Mouse (Mus musculus) embryo, embryonic 10 days (tissue): ENCODE results near the gene Ikzf2.

Source experiments
- DNase-seq: peaks from one replicate; pipeline ENCODE4 v3.0.0-alpha.2; 2015; ENCODE audit warnings: low spot score

The Ikzf2 gene

DNA sequence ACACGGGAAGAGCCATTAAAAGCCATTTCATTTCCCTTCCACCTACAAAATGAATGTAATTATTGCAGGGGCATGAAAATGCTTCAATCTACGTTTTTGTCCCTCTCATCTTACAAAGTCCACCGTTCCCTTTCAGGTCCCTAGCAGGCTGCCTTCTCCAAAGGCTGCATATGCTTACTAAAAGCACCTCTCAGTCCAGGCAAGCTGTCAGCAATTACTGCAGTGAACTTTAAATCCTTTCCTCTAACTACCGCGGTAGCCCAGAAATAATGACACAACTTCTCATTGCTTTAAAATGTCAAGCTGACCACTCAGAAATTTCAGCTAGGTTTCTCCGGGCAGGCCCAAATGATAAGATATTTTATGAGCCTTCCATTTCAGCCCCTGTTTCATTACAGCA lies 95.2 kb downstream of the Ikzf2 start:
- DNase-seq = peak; percentile 12

DNA sequence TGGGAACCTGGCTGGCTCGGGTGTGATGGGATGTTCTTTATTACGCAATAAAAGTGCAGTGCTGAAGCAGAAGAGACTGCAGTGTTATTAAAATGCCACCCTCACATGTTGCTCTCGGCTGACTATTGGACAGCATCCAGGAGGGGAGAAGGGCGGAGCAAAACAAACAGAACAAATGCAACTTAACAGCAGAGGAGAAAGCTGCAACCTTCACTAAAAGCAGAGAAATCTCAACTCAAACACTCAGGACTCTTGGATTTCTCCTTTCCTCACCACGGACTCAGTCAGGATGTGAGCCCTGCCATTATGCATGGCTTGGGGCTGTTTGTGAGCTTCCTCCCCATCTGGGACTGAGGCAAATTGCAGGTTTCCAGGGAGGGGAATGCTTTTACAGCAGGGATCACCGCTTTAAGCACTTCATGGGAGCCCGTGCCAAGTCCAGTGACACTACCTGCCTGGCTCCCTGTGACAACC lies 95.7 kb downstream of the Ikzf2 start:
- peak; percentile 13 for DNase-seq

DNA sequence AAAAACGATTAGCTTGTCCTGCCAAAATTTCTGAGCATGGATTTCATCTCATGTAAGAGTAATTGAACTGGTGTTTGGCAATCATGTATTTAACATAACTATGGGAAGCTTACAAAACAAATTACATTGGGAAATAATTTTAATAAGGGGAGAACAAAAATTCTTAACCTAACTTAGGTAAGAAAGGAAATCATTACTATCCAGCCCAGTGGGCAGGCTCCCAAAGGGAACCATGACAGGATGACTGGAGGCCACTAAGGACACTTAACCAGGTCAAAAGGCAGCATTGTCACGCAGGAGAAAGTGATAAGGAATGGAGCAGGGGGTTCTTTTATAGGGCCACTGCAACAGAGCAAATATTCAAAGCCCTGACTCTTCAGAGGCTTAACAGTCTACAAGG lies 101.5 kb downstream of the Ikzf2 start:
- no peak for DNase-seq

DNA sequence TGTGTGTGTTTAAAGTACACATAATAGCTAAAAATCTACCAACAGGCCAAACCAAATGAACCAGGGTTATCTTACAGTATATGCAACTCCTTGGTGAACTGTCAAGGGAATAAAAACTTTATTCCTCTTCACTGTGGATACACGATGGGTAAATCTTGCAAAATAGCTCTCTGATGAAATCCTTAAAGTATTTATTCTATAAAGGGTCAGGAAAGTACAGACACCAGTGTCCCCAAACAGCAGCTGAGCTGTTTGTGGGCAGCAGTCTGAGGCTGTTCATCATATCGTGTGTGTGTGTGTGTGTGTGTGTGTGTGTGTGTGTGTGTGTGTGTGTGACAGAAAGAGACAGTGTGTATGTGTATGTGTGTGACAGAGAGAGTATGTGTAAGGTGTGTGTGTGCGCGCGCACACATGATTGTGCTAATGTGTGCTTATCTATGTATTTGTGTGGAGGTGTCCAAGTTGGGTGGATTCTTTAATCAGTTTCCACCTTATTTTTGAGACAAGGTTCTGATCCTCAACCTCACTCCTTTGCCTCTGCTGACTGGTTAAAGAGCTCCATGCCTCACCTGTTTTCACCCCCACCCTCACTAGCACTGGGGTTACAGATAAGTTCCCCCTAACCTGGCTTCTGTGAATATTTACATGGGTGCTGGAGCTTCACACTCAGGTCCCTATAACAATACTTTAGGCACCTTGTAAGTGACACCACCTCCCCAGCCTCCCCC lies 102.9 kb downstream of the Ikzf2 start:
- no peak for DNase-seq

DNA sequence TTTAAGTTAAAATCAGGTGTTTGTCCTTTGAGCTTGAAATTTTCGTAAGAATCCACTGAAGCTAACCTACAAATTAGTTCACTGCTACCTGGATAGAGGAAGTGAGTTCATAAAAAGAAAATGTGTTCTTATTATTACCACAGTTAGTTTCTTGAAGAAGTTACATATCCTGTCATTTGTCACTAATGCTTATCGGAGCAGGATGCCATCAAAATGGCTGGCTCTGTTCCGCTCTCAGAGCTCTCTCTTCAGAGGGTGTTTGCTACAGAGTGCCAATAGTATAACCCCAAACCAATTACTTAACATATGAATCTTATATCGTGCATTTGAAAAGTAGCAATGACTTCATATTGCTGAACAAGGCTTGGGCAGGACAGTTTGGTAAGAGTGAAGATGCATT lies 108.1 kb downstream of the Ikzf2 start:
- no peak for DNase-seq

DNA sequence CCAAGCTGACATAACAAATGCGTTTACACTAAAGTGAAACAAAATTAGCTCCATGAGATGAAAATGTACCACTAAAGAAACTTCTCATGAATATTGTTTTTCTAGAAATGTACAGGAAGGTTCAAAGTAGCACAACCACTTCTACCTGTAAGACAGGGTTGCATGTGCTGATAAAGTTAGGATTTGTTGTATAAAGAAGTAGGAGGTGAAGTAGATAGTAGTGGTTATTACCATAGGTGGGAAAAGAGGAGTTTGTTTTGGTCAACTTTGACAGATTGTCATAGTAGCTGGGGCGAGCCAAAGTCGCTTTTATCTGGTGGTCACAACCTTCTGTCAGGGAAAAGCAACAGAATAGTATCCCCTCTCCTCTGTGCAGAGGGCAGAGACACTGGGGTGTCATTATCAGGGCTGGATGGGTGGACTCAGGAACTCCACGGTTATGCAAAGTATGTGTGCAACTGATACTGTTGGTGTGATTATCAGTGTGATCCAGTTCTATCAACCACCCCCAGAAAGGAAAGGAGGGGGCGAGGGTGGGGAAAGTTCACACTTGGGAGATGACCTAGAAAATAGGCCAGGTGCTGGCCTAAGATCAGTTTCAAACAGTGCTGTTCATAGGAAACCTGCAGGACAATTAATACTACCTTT lies 127.5 kb downstream of the Ikzf2 start:
- no peak for DNase-seq

DNA sequence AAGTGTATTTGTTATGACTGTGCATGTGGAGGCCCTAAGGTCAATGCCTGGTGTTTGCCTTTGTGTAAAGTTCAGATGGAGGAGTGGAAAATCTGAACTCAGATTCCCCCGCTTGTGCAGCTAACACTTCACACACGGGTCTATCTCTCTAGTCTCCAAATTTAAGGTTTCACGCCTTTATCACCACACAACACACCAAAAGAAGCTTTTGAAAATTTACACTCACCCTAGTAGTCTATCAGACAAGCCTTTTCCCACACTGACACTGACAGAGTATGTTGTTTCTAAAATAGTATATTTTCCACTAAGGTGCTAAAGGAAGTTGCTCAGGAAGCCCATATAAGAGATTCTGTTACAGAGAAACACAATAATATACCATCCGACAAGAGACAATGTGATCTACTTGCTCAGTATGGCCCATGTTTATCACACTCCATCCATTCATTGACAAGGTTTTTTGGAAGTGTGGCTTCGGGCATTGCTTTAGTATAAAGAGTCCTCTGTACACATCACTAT lies 131.4 kb downstream of the Ikzf2 start:
- DNase-seq = no peak

DNA sequence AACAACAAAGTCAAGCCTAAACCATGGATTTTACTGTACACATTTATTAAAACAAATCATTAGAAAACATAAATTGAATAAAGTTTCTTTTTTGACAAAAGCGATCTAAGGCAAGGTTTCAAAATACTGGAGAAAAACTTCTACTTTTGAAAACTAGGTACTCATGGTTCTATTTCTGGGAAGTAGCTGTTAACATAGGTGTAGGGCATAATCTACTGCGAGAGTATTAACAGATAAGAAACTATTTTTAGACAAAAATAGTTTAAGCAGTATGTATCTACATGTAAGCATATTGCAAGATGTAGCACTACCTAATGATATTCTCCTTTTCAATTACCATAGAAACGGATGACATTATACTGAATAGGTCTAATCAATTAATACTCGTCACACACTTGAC lies 137.1 kb downstream of the Ikzf2 start:
- no peak for DNase-seq

DNA sequence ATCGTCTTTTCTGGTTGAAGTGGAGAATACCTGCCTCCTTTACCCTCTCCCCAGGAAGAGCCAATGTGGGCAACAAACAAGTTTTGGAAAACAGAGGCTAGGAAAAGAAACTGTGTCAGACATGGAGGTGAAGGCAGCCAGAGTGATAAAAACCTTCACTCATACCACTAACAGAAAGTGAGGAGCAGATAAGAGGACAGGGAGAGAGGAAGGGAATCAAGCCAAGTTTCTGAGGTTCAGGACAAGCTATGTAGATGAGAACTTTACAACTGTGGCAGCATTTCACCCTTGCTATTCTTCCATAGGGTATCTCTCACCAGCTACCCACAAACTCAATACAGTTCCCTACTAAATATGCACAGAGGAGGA lies 141.2 kb downstream of the Ikzf2 start:
- DNase-seq = no peak

DNA sequence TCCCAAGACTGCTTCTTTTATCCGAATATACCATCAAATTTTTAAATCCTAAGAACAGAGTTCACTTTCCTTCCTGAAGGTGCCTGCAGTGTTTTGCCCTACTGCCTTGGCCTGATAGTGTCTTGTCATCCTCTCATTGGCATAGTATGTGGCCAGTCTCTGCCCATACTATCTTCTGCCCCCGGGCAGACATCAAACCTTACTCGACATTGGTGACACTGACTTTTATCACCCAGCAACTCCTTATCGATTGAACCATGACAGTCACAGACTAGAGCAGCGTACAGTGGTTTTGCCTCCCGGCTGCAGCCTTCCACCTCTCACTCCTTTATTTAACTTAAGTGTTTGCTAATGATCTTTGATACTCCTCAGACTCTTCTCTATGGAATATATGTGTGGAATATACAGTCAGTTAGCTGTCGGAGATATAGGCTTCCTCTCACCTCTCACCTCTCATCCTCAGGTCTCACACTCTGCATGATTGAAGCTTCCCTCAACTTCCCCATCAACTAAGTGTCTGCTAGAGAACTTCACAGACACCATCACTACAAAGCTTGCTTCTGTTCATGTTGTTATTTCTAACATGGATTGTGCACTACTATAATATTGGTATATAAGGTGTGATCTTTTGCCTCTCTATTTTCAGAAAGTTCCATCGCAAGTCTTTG lies 141.7 kb downstream of the Ikzf2 start:
- no peak for DNase-seq

DNA sequence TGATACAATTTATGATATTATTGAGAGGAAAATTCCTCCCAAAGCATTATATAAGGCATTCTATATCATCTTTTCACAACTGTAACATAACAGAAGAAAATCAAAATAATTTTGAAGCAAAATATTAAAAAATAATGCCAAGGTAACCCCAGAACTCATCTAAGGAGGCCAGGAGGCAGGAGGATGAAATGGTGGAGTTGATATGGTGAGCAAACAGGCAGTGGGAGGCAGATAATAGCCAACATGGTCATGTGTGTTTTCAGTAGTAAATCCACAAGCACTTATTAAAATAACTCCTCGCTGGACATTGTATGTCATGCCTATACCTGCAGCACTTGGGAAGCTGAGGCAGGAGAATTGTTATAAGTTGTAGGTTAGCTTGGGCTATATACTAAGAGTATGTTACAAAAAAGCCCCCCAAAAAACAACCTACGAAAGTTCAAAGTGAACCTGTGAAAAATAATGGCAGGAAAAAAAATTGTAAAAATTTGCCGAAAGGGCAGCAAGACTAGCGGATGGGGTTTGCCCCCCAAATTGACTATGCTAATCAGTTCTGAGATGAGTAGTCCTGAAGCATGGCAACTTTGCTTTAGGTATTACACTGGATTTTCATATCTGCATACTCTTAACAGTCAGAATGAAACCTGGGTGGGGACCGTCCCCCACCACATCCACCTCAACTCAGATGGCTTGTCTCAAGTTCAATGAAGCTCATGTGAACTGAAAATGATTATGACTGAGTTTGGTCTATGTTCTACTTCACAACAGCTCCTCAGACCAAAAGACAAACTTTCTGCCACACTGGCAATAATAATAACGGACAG lies 143.1 kb downstream of the Ikzf2 start:
- no peak for DNase-seq

DNA sequence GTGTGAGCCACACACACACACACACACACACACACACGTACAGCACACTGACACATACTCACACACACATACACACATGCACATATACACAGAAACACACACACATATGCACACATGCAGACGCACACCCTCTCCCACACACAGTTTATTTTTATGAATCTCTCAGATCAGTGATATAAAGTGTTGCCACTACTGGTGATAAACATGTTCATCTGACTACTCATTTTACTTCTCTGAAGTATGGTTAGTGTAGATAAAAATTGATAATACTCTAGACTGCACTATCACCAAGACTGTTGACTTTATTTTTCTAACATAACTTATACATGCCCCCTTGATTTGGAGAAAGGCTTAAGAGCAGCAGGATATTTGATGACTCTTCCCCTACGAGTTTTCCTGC lies 144.5 kb downstream of the Ikzf2 start:
- no peak for DNase-seq

DNA sequence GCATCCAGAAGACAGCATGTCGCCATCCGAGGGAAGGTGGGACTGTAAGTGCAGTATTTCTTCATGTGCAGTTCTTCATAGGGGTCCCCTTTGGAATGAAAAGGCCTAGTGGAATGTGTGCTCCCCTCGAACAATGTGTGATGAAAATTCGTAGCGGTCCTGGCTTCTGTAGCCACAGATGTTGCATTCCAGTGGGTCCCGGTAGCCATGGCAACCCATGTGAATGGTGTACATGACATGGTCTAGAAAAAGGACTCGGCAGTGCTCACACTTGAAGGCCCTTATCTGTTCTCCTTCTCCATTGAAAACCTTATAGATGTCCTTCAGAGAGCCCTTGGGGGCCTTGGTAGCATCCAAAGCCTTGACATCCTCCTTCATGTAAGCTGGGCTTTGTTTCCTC lies 148.4 kb downstream of the Ikzf2 start:
- peak; percentile 53 for DNase-seq

DNA sequence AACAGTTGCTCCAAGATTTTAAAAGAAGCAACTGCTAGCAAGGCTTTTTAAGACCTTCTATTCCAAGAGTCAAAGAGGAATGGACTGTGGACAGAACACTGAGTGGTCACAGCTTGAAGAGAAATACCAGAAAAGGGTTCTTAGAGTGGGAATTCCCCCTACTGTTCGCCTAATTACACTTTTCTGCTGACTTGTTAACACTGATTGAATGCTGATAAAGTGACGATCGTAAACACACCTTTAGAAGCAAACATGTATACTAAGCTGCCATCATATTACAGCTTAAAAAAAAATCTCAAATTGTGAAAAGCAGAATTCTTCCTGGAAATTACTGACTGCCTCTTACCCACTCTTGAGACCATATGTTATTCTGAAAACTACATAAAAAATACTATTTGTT lies 149.4 kb downstream of the Ikzf2 start:
- DNase-seq = no peak

DNA sequence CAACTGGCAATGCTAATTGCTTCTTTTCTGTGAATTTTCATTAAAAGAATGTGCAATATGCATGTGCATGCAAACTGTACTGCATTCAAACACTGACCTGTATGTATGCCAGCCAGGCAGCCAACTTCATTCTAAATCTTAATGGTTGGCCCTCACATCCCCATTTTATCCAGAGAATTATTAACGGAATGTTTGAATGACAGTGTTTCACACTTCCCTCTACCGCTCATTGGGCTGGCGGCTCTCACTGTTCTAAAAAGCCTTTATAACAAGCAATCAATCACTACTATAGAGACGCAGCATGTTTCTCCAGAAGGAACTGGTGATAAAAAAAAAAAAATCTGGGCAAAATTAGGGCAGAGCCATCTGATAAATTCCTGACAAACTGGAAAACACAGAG lies 151.5 kb downstream of the Ikzf2 start:
- DNase-seq = no peak

DNA sequence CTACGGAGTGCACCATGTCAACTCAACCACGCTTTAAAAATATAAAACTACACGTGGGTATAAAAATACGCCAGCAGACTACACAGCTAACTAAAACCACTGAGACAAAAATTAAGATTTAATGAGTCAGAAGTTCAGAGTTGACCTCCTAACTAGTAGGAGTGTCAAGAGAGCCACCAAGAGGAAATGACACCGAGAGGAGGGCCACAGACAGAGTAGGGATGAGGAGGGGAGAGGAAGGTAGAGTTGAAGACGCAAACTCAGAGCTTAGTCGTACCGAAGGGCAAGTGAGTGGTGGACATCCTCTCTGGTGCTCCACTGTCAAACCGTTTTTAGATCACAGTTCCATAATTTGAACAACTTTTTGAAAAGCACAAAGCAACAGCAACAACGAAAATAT lies 154.0 kb downstream of the Ikzf2 start:
- no peak for DNase-seq

DNA sequence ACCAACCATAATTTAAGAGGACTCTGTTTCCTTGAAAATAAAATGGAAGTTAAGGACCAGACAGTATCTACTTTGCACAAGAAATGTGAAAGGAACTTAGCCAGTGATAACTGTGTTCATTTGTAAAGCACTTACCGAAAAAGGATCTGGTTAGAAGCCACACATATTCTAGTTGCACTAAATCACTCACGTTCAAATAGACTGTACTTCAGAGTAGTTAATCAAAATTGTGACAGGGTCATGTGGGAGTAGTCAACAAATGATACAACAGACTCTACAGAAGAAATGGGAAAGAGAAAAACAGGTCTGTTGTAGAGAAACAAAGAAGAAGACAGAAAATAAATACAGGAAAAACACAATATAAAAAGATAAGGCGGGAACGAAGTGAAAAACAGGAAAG lies 158.3 kb downstream of the Ikzf2 start:
- DNase-seq = no peak

DNA sequence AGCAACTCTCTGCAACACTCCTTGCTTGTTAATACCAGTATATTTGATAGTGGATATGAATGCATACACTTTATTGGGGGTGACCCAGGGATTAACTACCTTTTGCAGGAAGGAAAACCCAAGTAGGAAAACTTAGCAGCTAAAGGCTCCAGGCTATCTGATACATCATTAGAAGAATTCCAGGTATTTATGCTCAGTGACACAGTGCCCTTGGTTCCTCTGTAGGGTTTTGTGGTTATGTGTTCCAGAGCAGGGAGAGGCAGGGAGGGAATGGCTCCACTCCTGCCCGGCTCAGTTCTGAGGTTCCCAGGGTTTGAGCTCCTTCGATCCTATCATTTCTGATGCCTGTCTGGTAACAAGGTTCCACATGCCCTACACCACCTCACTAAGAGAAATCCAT lies 165.4 kb downstream of the Ikzf2 start:
- DNase-seq = no peak

DNA sequence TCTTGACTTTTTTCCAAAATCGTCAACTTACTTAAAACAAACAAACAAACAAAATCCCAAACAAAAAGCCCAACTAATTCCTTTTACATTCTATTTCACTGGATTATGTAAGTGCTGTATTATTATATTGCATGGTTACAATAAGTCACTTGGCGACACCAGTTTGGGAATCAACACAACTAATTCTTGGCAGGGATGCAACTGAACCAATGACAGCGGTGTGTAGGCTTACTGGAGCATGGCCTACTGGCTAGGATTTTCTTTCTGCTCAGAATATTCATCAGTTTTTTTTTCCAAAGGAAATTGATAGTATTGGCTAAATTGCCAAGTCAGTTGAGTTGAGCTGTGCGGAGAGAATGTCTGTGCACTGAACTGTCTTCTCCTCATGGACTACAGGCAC lies 167.7 kb downstream of the Ikzf2 start:
- DNase-seq = no peak

DNA sequence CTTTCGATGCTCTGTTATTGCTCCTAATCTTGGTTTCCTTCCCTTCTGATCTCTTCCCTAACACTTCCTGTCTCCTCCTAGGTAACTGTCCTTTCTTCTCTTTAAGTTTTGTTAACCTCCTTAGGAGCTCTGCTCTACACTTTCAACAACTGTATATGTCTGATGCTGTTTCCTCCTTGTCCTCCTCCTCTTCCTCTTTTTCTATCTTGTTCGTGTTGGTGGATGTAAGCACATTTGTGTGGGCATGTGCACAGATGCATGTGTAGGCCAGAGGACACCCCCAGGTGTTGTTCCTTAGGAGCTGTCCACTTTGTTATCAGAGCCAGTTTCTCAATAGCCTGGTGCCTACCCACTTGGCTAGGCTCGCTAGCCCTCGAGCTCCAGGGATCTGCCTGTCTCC lies 169.0 kb downstream of the Ikzf2 start:
- no peak for DNase-seq

DNA sequence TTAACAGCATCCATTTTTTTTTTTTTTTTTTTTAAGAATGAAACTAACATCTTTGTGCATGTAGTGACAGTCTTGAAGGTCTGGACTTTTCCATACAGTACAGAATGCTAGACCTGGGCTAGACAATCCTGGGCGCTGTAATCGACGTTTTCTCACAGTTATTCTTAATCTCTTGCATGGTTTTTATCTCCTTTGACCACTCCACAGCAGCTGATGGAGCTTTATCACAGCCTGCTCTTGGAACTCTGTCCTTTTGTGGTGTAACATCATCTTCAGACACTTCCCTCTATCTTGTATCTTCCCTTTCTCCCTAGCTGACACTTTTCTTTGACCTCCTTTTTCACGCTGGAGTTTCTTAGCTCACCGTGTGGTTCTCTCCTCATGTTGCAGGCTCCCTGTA lies 170.9 kb downstream of the Ikzf2 start:
- no peak for DNase-seq

DNA sequence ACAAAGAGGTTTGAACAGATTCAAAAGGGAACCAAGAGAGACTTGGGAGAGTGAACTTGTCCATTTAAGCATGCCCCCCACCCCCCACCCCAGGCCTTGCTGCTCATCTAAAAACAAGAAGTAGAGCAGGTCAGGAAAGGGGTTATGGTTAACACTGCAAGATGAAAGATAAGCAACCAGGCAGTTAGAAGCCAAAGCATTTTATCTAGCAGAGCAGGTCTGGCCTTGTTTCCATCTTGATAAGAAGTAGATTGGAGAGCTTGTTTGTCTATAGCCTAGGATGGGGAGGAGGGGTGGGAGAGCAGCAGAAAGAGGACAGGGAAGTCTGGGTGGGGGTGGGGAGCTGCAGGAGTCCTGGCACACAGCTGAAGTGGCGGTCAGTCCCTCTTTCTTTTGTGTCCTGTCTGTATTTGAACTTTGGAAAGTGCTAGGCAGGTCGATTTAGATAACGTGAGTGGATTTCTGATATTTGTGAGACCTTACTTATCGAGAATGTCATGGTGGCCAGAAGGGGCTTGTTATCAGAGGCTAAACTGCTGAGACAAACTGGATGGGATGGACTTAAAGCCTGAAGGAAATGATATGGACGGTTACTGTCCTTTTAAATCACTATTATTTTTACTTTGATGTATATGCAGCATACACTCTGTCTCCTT lies 173.3 kb downstream of the Ikzf2 start:
- DNase-seq = no peak
